Mouse (Mus musculus) lung, adult 2 months (tissue): ENCODE data around the gene Copb2.

Experiments used
- CTCF ChIP-seq: fragments of 200-500 bp; IDR thresholded peaks from 2 replicates; pipeline ENCODE4 v1.5.1; 2011; ENCODE audit warnings: mild to moderate bottlenecking, low read length, control low read depth; ENCODE audit not compliant: insufficient read depth
- POLR2A ChIP-seq: fragments of 200-500 bp; IDR thresholded peaks from 2 replicates; pipeline ENCODE4 v1.6.1; 2011; ENCODE audit warnings: low read depth, mild to moderate bottlenecking, control low read depth, low read length, borderline replicate concordance; ENCODE audit errors: extremely low read depth

GRCm38 (mm10) chr9:98601156-98601836 lies 37.8 kb downstream of the Copb2 start, which contains the start of gene Mrps22:
- TF ChIP-seq CTCF (no peak), POLR2A (peak; percentile 83; the same call in 1 of the 2 replicates)
